Mouse (Mus musculus): ENCODE data around the gene Phlda1. TPM values are rescaled to one million over a fixed set of nuclear protein-coding genes. Genes with fewer than 3 reads are reported as not detected.

Gene Phlda1
- polyA plus RNA-seq, 1 experiment from 2014 or later: 25.3 TPM

DNA sequence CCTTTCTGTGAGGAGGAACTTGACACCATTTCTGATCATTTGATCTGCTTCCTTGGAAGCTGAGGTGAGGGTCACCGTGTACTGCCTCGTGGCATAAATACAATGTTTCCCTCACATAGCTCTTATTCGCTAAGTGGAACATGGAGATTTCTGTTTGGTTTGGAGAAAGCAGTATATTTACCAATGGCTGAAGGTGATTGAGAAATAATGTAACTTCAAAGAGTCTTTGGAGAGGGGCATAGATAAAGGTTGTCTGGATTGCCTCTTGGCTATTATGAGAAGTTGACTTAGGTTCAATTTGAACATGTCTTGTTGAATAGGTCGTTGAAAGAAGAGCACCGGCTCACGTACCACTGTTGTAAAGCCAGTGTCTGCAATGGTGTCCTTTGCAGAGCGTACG is 28.6 kb downstream of the Phlda1 start:
- DNase-seq (ENCODE audit: low spot score) (peak; percentile 20), ATAC-seq (replicated peaks; ENCODE audit: low FRiP score, low read depth) (no peak)
- Histone ChIP-seq H3K36me3 (ENCODE audit: insufficient read depth, low read length) (no peaks in the 10 kb centered on the region), H3K9ac (ENCODE audit: low read depth, low read length) (no peak overlapping the region), H3K27me3 (ENCODE audit: insufficient read depth, low read length) (no peaks in the 10 kb centered on the region), H3K27ac (no peak overlapping the region), H3K4me2 (ENCODE audit: low read length) (no peak overlapping the region), H3K9me3 (replicated peaks; ENCODE audit: low read length) (no peaks in the 10 kb centered on the region), H3K4me3 (replicated peaks; ENCODE audit: low read depth, low read length) (no peak overlapping the region), H3K4me1 (replicated peaks; ENCODE audit: insufficient read depth, low read length) (peaks cover 7% of the 10 kb centered on the region)
- WGBS: 73% methylated on average over 8 of the region's 8 CpGs
- TF ChIP-seq CTCF (IDR thresholded peaks at IDR 0.05; ENCODE audit: low read depth): no peak

DNA sequence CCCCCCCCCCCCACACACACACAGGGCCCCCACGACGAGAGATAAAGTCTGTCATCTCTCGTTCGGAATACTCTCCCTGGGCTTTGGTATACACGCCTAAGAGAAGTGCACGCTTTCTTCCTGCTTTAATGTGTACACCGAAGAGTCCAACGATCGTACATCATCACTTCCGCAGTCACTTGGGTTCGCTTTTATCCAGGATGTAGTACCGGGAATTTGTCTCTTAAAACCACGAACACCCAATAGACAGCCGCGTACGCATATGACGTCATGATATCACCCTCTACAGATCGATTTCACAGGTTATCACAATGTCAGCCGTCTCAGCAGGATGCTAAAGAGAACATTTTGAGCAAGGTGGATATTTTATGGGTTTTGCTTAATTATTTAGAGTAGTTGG is 31.3 kb downstream of the Phlda1 start:
- no peak overlapping the region for H3K4me3 ChIP-seq (replicated peaks; ENCODE audit: low read depth, low read length)
- 0 out of 2 replicates have a peak overlapping the region, but pooled peaks have one; percentile 24 for H3K9ac ChIP-seq (ENCODE audit: low read depth, low read length)
- 59% methylated on average over 19 of the region's 19 CpGs for WGBS
- no peak overlapping the region for H3K27ac ChIP-seq
- ATAC-seq (replicated peaks; ENCODE audit: low FRiP score, low read depth) (no peak), DNase-seq (ENCODE audit: low spot score) (no peak)
- TF ChIP-seq CTCF (IDR thresholded peaks at IDR 0.05; ENCODE audit: low read depth): no peak
- no peaks in the 10 kb centered on the region for H3K27me3 ChIP-seq (ENCODE audit: insufficient read depth, low read length)
- peaks cover 13% of the 10 kb centered on the region for H3K4me1 ChIP-seq (replicated peaks; ENCODE audit: insufficient read depth, low read length)
- no peaks in the 10 kb centered on the region for H3K9me3 ChIP-seq (replicated peaks; ENCODE audit: low read length)
- H3K4me2 ChIP-seq (ENCODE audit: low read length): peak overlapping the region; percentile 34
- no peaks in the 10 kb centered on the region for H3K36me3 ChIP-seq (ENCODE audit: insufficient read depth, low read length)

DNA sequence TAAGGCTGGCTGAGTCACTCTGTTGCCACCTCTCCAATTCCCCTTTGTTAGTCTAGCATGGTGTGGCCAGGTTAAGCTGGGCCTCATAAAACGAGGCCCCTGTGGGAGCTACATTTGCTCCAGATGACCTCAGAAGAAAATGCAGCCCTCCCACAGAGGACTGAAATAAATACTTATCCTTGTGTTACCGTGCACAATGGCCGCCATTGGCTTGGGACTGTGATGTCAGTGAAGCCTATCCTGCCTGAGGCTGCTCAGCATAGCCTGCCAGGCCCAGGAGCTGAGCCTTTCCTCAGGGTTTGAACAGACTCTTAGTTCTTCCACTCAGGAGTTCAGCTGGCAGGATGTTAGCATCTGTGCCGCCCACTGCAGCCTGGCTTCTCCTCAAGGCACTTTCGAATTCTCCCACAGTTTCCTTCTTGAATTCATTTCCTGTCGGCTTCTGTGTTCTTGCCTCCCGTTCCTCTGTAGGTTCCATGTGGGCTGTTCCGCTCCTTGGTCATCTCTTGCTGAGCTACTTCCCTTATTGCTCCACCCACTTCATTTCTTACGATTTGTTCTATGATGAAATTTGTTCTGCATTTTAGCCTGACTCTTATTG is 33.7 kb downstream of the Phlda1 start:
- WGBS: 9% methylated on average over 9 of the region's 9 CpGs

DNA sequence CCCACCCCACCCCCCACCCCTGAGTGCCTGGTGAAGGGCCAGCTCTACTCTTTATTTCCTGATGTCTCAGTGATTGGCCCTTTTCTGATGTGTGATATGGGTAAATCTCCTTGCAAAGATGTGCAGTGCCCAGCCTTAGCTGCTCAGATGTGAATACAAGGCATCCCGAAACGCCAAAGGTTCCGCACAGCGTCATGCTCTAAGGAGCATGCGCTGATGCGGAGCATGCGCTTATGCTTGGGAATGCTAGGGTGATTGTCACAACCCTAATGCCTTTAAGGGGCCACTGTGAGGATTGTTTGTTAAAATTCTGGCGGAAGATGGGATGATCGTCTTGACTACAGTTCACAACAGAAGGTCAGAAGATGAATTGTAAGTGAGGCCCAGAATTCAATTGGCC is 34.6 kb downstream of the Phlda1 start:
- no peak for DNase-seq (ENCODE audit: low spot score)
- Histone ChIP-seq H3K27ac (no peak overlapping the region), H3K4me1 (replicated peaks; ENCODE audit: insufficient read depth, low read length) (peaks cover 17% of the 10 kb centered on the region), H3K4me3 (replicated peaks; ENCODE audit: low read depth, low read length) (no peak overlapping the region), H3K9ac (ENCODE audit: low read depth, low read length) (no peak overlapping the region), H3K36me3 (ENCODE audit: insufficient read depth, low read length) (no peaks in the 10 kb centered on the region), H3K27me3 (ENCODE audit: insufficient read depth, low read length) (no peaks in the 10 kb centered on the region), H3K9me3 (replicated peaks; ENCODE audit: low read length) (no peaks in the 10 kb centered on the region), H3K4me2 (ENCODE audit: low read length) (no peak overlapping the region)
- TF ChIP-seq CTCF (IDR thresholded peaks at IDR 0.05; ENCODE audit: low read depth): no peak
- WGBS: 54% methylated on average over 9 of the region's 9 CpGs
- no peak for ATAC-seq (replicated peaks; ENCODE audit: low FRiP score, low read depth)

More for the DNA sequence above, 33.7 kb downstream of the Phlda1 start:
- DNase-seq (ENCODE audit: low spot score): peak; percentile 86
- no peaks in the 10 kb centered on the region for H3K36me3 ChIP-seq (ENCODE audit: insufficient read depth, low read length)
- no peak overlapping the region for H3K9ac ChIP-seq (ENCODE audit: low read depth, low read length)
- peak overlapping the region; percentile 20 for H3K27ac ChIP-seq
- H3K4me1 ChIP-seq (replicated peaks; ENCODE audit: insufficient read depth, low read length): peaks cover 17% of the 10 kb centered on the region
- TF ChIP-seq CTCF (IDR thresholded peaks at IDR 0.05; ENCODE audit: low read depth): no peak
- no peak overlapping the region for H3K4me3 ChIP-seq (replicated peaks; ENCODE audit: low read depth, low read length)
- ATAC-seq (replicated peaks; ENCODE audit: low FRiP score, low read depth): peak; percentile 69; the same call in 1 of the 2 replicates
- H3K9me3 ChIP-seq (replicated peaks; ENCODE audit: low read length): no peaks in the 10 kb centered on the region
- no peaks in the 10 kb centered on the region for H3K27me3 ChIP-seq (ENCODE audit: insufficient read depth, low read length)
- H3K4me2 ChIP-seq (ENCODE audit: low read length): peak overlapping the region; percentile 13; the same call in 1 of the 2 replicates

DNA sequence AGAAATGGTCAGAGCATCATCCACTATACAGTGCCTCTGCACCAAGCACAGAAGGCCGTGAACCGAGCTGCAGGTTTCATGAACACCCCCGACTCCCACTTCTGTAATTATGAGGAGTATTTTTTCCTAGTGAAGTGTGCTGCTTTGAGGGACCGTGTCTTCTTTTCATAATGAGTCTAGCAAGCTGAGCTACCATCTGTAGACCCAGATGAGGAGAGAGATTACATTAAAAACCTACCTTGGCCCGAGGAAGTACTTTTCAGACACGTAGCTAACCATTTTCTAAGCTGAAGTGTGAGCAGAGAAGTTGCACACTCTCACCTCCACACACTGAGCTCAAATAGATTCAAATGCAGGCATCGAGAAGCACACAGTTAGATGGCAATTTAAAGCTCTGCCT is 37.0 kb downstream of the Phlda1 start:
- Histone ChIP-seq H3K27ac (no peak overlapping the region), H3K4me3 (replicated peaks; ENCODE audit: low read depth, low read length) (no peak overlapping the region), H3K4me2 (ENCODE audit: low read length) (no peak overlapping the region), H3K9me3 (replicated peaks; ENCODE audit: low read length) (no peaks in the 10 kb centered on the region), H3K4me1 (replicated peaks; ENCODE audit: insufficient read depth, low read length) (peaks cover 17% of the 10 kb centered on the region), H3K9ac (ENCODE audit: low read depth, low read length) (no peak overlapping the region), H3K27me3 (ENCODE audit: insufficient read depth, low read length) (no peaks in the 10 kb centered on the region), H3K36me3 (ENCODE audit: insufficient read depth, low read length) (no peaks in the 10 kb centered on the region)
- 72% methylated on average over 7 of the region's 7 CpGs for WGBS
- DNase-seq (ENCODE audit: low spot score): no peak
- no peak for TF ChIP-seq CTCF (IDR thresholded peaks at IDR 0.05; ENCODE audit: low read depth)
- ATAC-seq (replicated peaks; ENCODE audit: low FRiP score, low read depth): no peak

DNA sequence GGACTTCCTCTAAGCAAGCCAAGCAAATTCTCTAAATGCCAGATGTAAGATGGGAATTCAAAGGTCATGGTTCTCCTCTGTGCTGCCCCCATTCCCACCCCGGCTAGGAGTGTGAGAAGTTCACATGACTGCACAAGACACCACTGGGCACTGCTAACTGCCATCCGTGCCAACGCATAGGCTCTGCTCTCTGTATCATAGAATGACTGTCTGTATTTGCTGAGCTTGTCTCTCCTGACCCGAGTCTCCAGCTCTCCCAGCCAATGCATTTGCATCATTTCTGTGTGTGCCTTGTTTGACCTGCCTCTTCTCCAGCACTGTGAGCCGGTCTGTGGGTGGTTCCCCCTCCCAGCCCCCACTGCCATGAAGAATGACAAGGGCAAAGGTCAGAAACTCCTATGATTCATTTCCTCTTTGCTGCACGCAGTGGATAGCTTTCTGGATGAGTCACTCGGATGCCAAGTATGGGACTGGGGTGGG is 37.7 kb downstream of the Phlda1 start:
- Histone ChIP-seq H3K27ac (0 out of 2 replicates have a peak overlapping the region, but pooled peaks have one; percentile 8), H3K27me3 (ENCODE audit: insufficient read depth, low read length) (no peaks in the 10 kb centered on the region), H3K9me3 (replicated peaks; ENCODE audit: low read length) (no peaks in the 10 kb centered on the region), H3K4me3 (replicated peaks; ENCODE audit: low read depth, low read length) (no peak overlapping the region), H3K4me2 (ENCODE audit: low read length) (no peak overlapping the region), H3K36me3 (ENCODE audit: insufficient read depth, low read length) (no peaks in the 10 kb centered on the region), H3K4me1 (replicated peaks; ENCODE audit: insufficient read depth, low read length) (peaks cover 17% of the 10 kb centered on the region), H3K9ac (ENCODE audit: low read depth, low read length) (no peak overlapping the region)
- ATAC-seq (replicated peaks; ENCODE audit: low FRiP score, low read depth) (peak; percentile 84), DNase-seq (ENCODE audit: low spot score) (peak; percentile 68)
- TF ChIP-seq CTCF (IDR thresholded peaks at IDR 0.05; ENCODE audit: low read depth): no peak
- 19% methylated on average over 7 of the region's 7 CpGs for WGBS
